Comparison of ENCODE assay signal across 17 mouse cellular contexts in genomic region chr15:91010218-91010617, GRCm38 (mm10). TPM values are rescaled to one million over a fixed set of nuclear protein-coding genes. Genes with fewer than 3 reads are reported as not detected.
DNase-seq lines count a peak whose midpoint lies in the region; ATAC-seq and TF ChIP-seq lines count a peak whose summit lies in the region.
"Had no signal": no experiment of that assay in that cellular context is flagged by ENCODE, and none has a peak within 500 bp of the region (broad histone marks: within the 10 kb centered on the region; RNA-seq: fewer than 3 reads in every experiment).

No protein-coding gene starts in this region.

- no peak overlapping the region for H3K4me2 ChIP-seq in hindbrain, postnatal 0 days (ENCODE audit: low read depth, low read length)
- H3K4me2 ChIP-seq in neural tube, embryonic 13.5 days = no peak overlapping the region
- no peak overlapping the region for H3K4me2 ChIP-seq in neural tube, embryonic 15.5 days
- no peak overlapping the region for H3K4me2 ChIP-seq in forebrain, embryonic 14.5 days (ENCODE audit: low read length)
- H3K4me2 ChIP-seq: heart, embryonic 12.5 days had no signal

- TF ChIP-seq CTCF in hindbrain, postnatal 0 days (IDR thresholded peaks at IDR 0.05; ENCODE audit: low read depth) = no peak

- H3K27ac ChIP-seq in hindbrain, embryonic 10.5 days = peak overlapping the region; percentile 40; the same call in 1 of the 2 replicates
- H3K27ac ChIP-seq in hindbrain, postnatal 0 days = no peak overlapping the region
- H3K27ac ChIP-seq in neural tube, embryonic 13.5 days (replicated peaks) = peak overlapping the region; percentile 18; the same call in 1 of the 2 replicates
- H3K27ac ChIP-seq in neural tube, embryonic 15.5 days (replicated peaks) = no peak overlapping the region
- 0 out of 2 replicates have a peak overlapping the region, but pooled peaks have one; percentile 23 for H3K27ac ChIP-seq in forebrain, embryonic 14.5 days (ENCODE audit: low read depth, low read length)
- H3K27ac ChIP-seq: gastrocnemius, adult 2 months had no signal

- H3K9ac ChIP-seq in hindbrain, postnatal 0 days (replicated peaks; ENCODE audit: low read length) = no peak overlapping the region
- H3K9ac ChIP-seq in neural tube, embryonic 13.5 days = no peak overlapping the region
- H3K9ac ChIP-seq in neural tube, embryonic 15.5 days (replicated peaks) = no peak overlapping the region
- H3K9ac ChIP-seq in forebrain, embryonic 14.5 days (ENCODE audit: low read length) = no peak overlapping the region
- H3K9ac ChIP-seq: heart, embryonic 12.5 days had no signal

- H3K36me3 ChIP-seq in hindbrain, embryonic 10.5 days = peaks cover 3% of the 10 kb centered on the region; the same call in 1 of the 2 replicates
- H3K36me3 ChIP-seq in hindbrain, postnatal 0 days (ENCODE audit: insufficient read depth, low read length) = no peaks in the 10 kb centered on the region
- no peaks in the 10 kb centered on the region for H3K36me3 ChIP-seq in neural tube, embryonic 13.5 days
- H3K36me3 ChIP-seq in neural tube, embryonic 15.5 days = no peaks in the 10 kb centered on the region
- no peaks in the 10 kb centered on the region for H3K36me3 ChIP-seq in forebrain, embryonic 14.5 days (ENCODE audit: control insufficient read depth, insufficient read depth, low read length)
- H3K36me3 ChIP-seq: heart, embryonic 12.5 days had no signal

- DNase-seq in hindbrain, embryonic 10.5 days (ENCODE audit: low spot score) = no peak
- no peak for DNase-seq in hindbrain, postnatal 0 days (ENCODE audit: low spot score)
- peak; percentile 41 for DNase-seq in forebrain, embryonic 14.5 days (ENCODE audit: low spot score)
- no peak for DNase-seq in adrenal gland, adult (ENCODE audit: inconsistent age in 2 of 2, low spot score in 1 of 2)
- DNase-seq in spleen, postnatal 36 days (ENCODE audit: low spot score in 2 of 2) = no peak
- DNase-seq: cerebellum, postnatal 14 days; gastrocnemius, adult 2 months; kidney, adult 9 months; kidney, postnatal 36 days; layer of hippocampus, adult 9-11 months; lung, adult 18-20 months; right cerebral cortex, postnatal 4 days; thymus, adult 18-20 months had no signal

- no peak for ATAC-seq in hindbrain, postnatal 0 days
- ATAC-seq in neural tube, embryonic 13.5 days (ENCODE audit: low read depth) = peak; percentile 22; the same call in 1 of the 2 replicates
- ATAC-seq in neural tube, embryonic 15.5 days (ENCODE audit: low FRiP score) = no peak
- 0 out of 2 replicates have a peak, but pooled peaks have one; percentile 18 for ATAC-seq in forebrain, embryonic 14.5 days
- ATAC-seq: inflammation-experienced regulatory T-cells, adult 6 months had no signal

- 58% methylated on average over 4 of the region's 4 CpGs for WGBS in hindbrain, embryonic 10.5 days
- 15% methylated on average over 4 of the region's 4 CpGs for WGBS in hindbrain, postnatal 0 days
- WGBS in neural tube, embryonic 13.5 days = 36% methylated on average over 4 of the region's 4 CpGs
- WGBS in neural tube, embryonic 15.5 days = 41% methylated on average over 4 of the region's 4 CpGs
- 6% methylated on average over 4 of the region's 4 CpGs for WGBS in forebrain, embryonic 14.5 days

- H3K4me1 ChIP-seq in hindbrain, embryonic 10.5 days (replicated peaks) = peaks cover 28% of the 10 kb centered on the region
- H3K4me1 ChIP-seq in hindbrain, postnatal 0 days (ENCODE audit: insufficient read depth, low read length) = 0 out of 2 replicates have a peak, but pooled peaks cover 5% of the 10 kb centered on the region
- peaks cover 46% of the 10 kb centered on the region for H3K4me1 ChIP-seq in neural tube, embryonic 13.5 days (replicated peaks)
- H3K4me1 ChIP-seq in neural tube, embryonic 15.5 days = peaks cover 27% of the 10 kb centered on the region
- H3K4me1 ChIP-seq in forebrain, embryonic 14.5 days (ENCODE audit: control insufficient read depth, insufficient read depth, low read length) = peaks cover 40% of the 10 kb centered on the region
- H3K4me1 ChIP-seq: heart, embryonic 12.5 days had no signal

- no peaks in the 10 kb centered on the region for H3K27me3 ChIP-seq in hindbrain, embryonic 10.5 days (ENCODE audit: insufficient read depth, poor library complexity, severe bottlenecking)
- H3K27me3 ChIP-seq in hindbrain, postnatal 0 days (ENCODE audit: insufficient read depth, low read length) = no peaks in the 10 kb centered on the region
- H3K27me3 ChIP-seq in neural tube, embryonic 13.5 days = no peaks in the 10 kb centered on the region
- no peaks in the 10 kb centered on the region for H3K27me3 ChIP-seq in neural tube, embryonic 15.5 days (replicated peaks)
- no peaks in the 10 kb centered on the region for H3K27me3 ChIP-seq in forebrain, embryonic 14.5 days (replicated peaks; ENCODE audit: control insufficient read depth, insufficient read depth, low read length)
- H3K27me3 ChIP-seq: heart, embryonic 12.5 days had no signal

- no peak overlapping the region for H3K4me3 ChIP-seq in hindbrain, embryonic 10.5 days
- H3K4me3 ChIP-seq in hindbrain, postnatal 0 days (ENCODE audit: low read length) = no peak overlapping the region
- H3K4me3 ChIP-seq in neural tube, embryonic 13.5 days = no peak overlapping the region
- H3K4me3 ChIP-seq in neural tube, embryonic 15.5 days (replicated peaks) = no peak overlapping the region
- H3K4me3 ChIP-seq in forebrain, embryonic 14.5 days (ENCODE audit: low read depth, low read length) = no peak overlapping the region
- H3K4me3 ChIP-seq: gastrocnemius, adult 2 months; heart, embryonic 12.5 days had no signal

- H3K9me3 ChIP-seq in hindbrain, embryonic 10.5 days = no peaks in the 10 kb centered on the region
- H3K9me3 ChIP-seq in hindbrain, postnatal 0 days (ENCODE audit: low read length) = no peaks in the 10 kb centered on the region
- H3K9me3 ChIP-seq in neural tube, embryonic 13.5 days = no peaks in the 10 kb centered on the region
- no peaks in the 10 kb centered on the region for H3K9me3 ChIP-seq in neural tube, embryonic 15.5 days (replicated peaks)
- no peaks in the 10 kb centered on the region for H3K9me3 ChIP-seq in forebrain, embryonic 14.5 days (replicated peaks; ENCODE audit: control insufficient read depth, low read length)
- H3K9me3 ChIP-seq: heart, embryonic 12.5 days had no signal

RNA-seq across cellular contexts. Expression of gene Kif21a, which starts 39.5 kb away (rescaled TPM):
- 26.2 and 28.6 TPM in 2 replicates for polyA plus RNA-seq in hindbrain, embryonic 10.5 days (2016; fragmentation: Nextera tagmentation; extraction: Ambion mirVana)
- total RNA-seq in hindbrain, postnatal 0 days (2014; rRNA removed) = 42.1 and 54.4 TPM in 2 replicates
- polyA plus RNA-seq in hindbrain, postnatal 0 days (2015; fragmentation: Nextera tagmentation; extraction: Ambion mirVana) = 29.3 and 31.2 TPM in 2 replicates
- 42.0 and 46.0 TPM in 2 replicates for polyA plus RNA-seq in neural tube, embryonic 13.5 days (2015; fragmentation: Nextera tagmentation; extraction: Ambion mirVana)
- 34.8 and 40.1 TPM in 2 replicates for polyA plus RNA-seq in neural tube, embryonic 15.5 days (2015; fragmentation: Nextera tagmentation; extraction: Ambion mirVana)
- 50.3 and 53.6 TPM in 2 replicates for polyA plus RNA-seq in forebrain, embryonic 14.5 days (2014; fragmentation: Nextera tagmentation; extraction: Ambion mirVana)
- polyA plus RNA-seq: inflammation-experienced regulatory T-cells, adult 6 months had no signal

Comparison
In these comparisons a context has a peak if more than half of its experiments do, and no peak if none do; other contexts are left out.
1. H3K27ac ChIP-seq: peak in hindbrain, embryonic 10.5 days (single experiment), neural tube, embryonic 13.5 days (single experiment) and forebrain, embryonic 14.5 days (single experiment); none in hindbrain, postnatal 0 days (single experiment) and neural tube, embryonic 15.5 days (single experiment).
2. ATAC-seq: peak in neural tube, embryonic 13.5 days (single experiment) and forebrain, embryonic 14.5 days (single experiment); none in hindbrain, postnatal 0 days (single experiment) and neural tube, embryonic 15.5 days (single experiment).